Mouse (Mus musculus) frontal cortex, adult 2 months (tissue): ENCODE measurements around the gene Haghl. TPM values are rescaled to one million over a fixed set of nuclear protein-coding genes. Genes with fewer than 3 reads are reported as not detected.
"Not testable (repeated sequence)": the region's sequence is repeated elsewhere in the genome, so short reads cannot be mapped to it uniquely, and the experiment has no call there.

ENCODE experiments used
- DNase-seq, 2 experiments: peaks; one replicate each; pipeline ENCODE4 v3.0.0; 2022; ENCODE audit warnings: low spot score in 1 of 2; ENCODE audit errors: extremely low spot score in 1 of 2
- polyA plus RNA-seq: library from polyadenylated mRNA; depleted of rRNA; stranded (reverse); fragments of >200 nt; gene quantifications from 2 replicates; pipeline ENCODE4 v1.2.3, GENCODE M21; 2012; rRNA removed

The Haghl gene
- polyA plus RNA-seq, 1 experiment, result 246 TPM

- DNase-seq, result no peak
Observed at GRCm38 (mm10) chr17:25751446-25751845, 34.0 kb downstream of the Haghl start.

GRCm38 (mm10) chr17:25749314-25749713, 36.2 kb downstream of the Haghl start:
- no peak for DNase-seq

GRCm38 (mm10) chr17:25748238-25748637, 37.2 kb downstream of the Haghl start:
- no peak for DNase-seq

- DNase-seq, result no peak
Observed at GRCm38 (mm10) chr17:25744311-25744710, 41.2 kb downstream of the Haghl start.

- no peak for DNase-seq
Observed at GRCm38 (mm10) chr17:25743831-25744230, 41.6 kb downstream of the Haghl start.

- not testable (repeated sequence) for DNase-seq
Observed at GRCm38 (mm10) chr17:25741471-25741870, 44.0 kb downstream of the Haghl start.

- DNase-seq, result no peak
Observed at GRCm38 (mm10) chr17:25738861-25739260, 46.6 kb downstream of the Haghl start.

GRCm38 (mm10) chr17:25735745-25736144, 49.7 kb downstream of the Haghl start, which contains the start of gene Mslnl:
Mslnl (plus strand) TSS chr17:25736042.
- DNase-seq, result no peak

GRCm38 (mm10) chr17:25735246-25735645, 50.2 kb downstream of the Haghl start:
- no peak for DNase-seq

- DNase-seq, result peak; percentile 68 to 94
Observed at GRCm38 (mm10) chr17:25732082-25732481, 53.4 kb downstream of the Haghl start.

Other genes starting within 250 kb of the Haghl start
- 41.2 and 43.2 TPM in 2 replicates for gene Sox8, start 215.0 kb downstream of the Haghl start, polyA plus RNA-seq
- gene Lmf1, start 206.6 kb downstream of the Haghl start, polyA plus RNA-seq, result 17.1 and 18.3 TPM in 2 replicates
- gene Gng13, start 68.5 kb downstream of the Haghl start, polyA plus RNA-seq, result 330 and 335 TPM in 2 replicates
- 2.5 and 2.9 TPM in 2 replicates for gene Chtf18, start 58.3 kb downstream of the Haghl start, polyA plus RNA-seq
- gene Rpusd1, start 58.0 kb downstream of the Haghl start, polyA plus RNA-seq, result 98.8 and 117 TPM in 2 replicates
- gene Mslnl, start 49.6 kb downstream of the Haghl start, polyA plus RNA-seq, result 0.16 and 0.88 TPM in 2 replicates
- gene Msln, start 31.3 kb downstream of the Haghl start, polyA plus RNA-seq, result 2.9 and 3.0 TPM in 2 replicates
- gene Narfl, start 11.9 kb downstream of the Haghl start, polyA plus RNA-seq, result 35.9 and 38.5 TPM in 2 replicates
- gene Ccdc78, start 907 bp upstream of the Haghl start, polyA plus RNA-seq, result 0.06 and 0.08 TPM in 2 replicates
- 158 and 169 TPM in 2 replicates for gene Fam173a, start 7.2 kb upstream of the Haghl start, polyA plus RNA-seq
- 1.4 and 2.0 TPM in 2 replicates for gene AC134908.4, start 10.0 kb upstream of the Haghl start, polyA plus RNA-seq
- gene Metrn, start 11.5 kb upstream of the Haghl start, polyA plus RNA-seq, result 159 and 186 TPM in 2 replicates
- 604 and 691 TPM in 2 replicates for gene Fbxl16, start 23.4 kb upstream of the Haghl start, polyA plus RNA-seq
- gene Wdr24, start 38.0 kb upstream of the Haghl start, polyA plus RNA-seq, result 34.8 and 40.0 TPM in 2 replicates
- 65.0 and 65.6 TPM in 2 replicates for gene Jmjd8, start 43.2 kb upstream of the Haghl start, polyA plus RNA-seq
- gene Stub1, start 47.7 kb upstream of the Haghl start, polyA plus RNA-seq, result 272 and 292 TPM in 2 replicates
- gene Rhbdl1, start 51.6 kb upstream of the Haghl start, polyA plus RNA-seq, result 106 and 111 TPM in 2 replicates
- 41.5 and 43.1 TPM in 2 replicates for gene Gm20683, start 56.1 kb upstream of the Haghl start, polyA plus RNA-seq
- gene Rhot2, start 59.2 kb upstream of the Haghl start, polyA plus RNA-seq, result 101 and 122 TPM in 2 replicates
- gene Wdr90, start 75.8 kb upstream of the Haghl start, polyA plus RNA-seq, result 33.6 and 39.7 TPM in 2 replicates
- 28.8 and 34.5 TPM in 2 replicates for gene Mcrip2, start 83.1 kb upstream of the Haghl start, polyA plus RNA-seq
- gene Mettl26, start 89.4 kb upstream of the Haghl start, polyA plus RNA-seq, result 74.9 and 79.9 TPM in 2 replicates
- gene Wfikkn1, start 95.2 kb upstream of the Haghl start, polyA plus RNA-seq, result 0.61 and 0.64 TPM in 2 replicates
- gene Rab40c, start 134.1 kb upstream of the Haghl start, polyA plus RNA-seq, result 63.6 and 75.2 TPM in 2 replicates
- gene Pigq, start 159.3 kb upstream of the Haghl start, polyA plus RNA-seq, result 141 and 146 TPM in 2 replicates
- 0.30 and 1.0 TPM in 2 replicates for gene Nhlrc4, start 159.3 kb upstream of the Haghl start, polyA plus RNA-seq
- gene A930017K11Rik, start 166.9 kb upstream of the Haghl start, polyA plus RNA-seq, result 0.40 and 0.54 TPM in 2 replicates
- gene Capn15, start 200.1 kb upstream of the Haghl start, polyA plus RNA-seq, result 48.5 and 52.9 TPM in 2 replicates